Mouse (Mus musculus): Measurements from ENCODE around the gene Tfap2c.
A peak's percentile ranks its signal among the peaks of the same experiment; 100 is the strongest.

The Tfap2c gene

GRCm38 (mm10) chr2:172549371-172550155 is at the start of gene Tfap2c:
TSS of gene Tfap2c (plus strand) at chr2:172549593.
- peak; percentile 78 for DNase-seq

- DNase-seq: no peak
These were observed 48.6 kb upstream of the Tfap2c start for GRCm38 (mm10) chr2:172500752-172501316.

GRCm38 (mm10) chr2:172501341-172501740 is 48.1 kb upstream of the Tfap2c start:
- peak; percentile 81 for DNase-seq

GRCm38 (mm10) chr2:172502168-172502567 is 47.2 kb upstream of the Tfap2c start:
- DNase-seq: no peak

- DNase-seq: no peak
These were observed 43.3 kb upstream of the Tfap2c start for GRCm38 (mm10) chr2:172506121-172506520.

- no peak for DNase-seq
These were observed 39.2 kb upstream of the Tfap2c start for GRCm38 (mm10) chr2:172510056-172510712.

- no peak for DNase-seq
These were observed 38.5 kb upstream of the Tfap2c start for GRCm38 (mm10) chr2:172510899-172511298.

- no peak for DNase-seq
These were observed 32.9 kb upstream of the Tfap2c start for GRCm38 (mm10) chr2:172516407-172516992.

- DNase-seq: no peak
These were observed 28.6 kb upstream of the Tfap2c start for GRCm38 (mm10) chr2:172520616-172521371.

- DNase-seq: no peak
These were observed 26.9 kb upstream of the Tfap2c start for GRCm38 (mm10) chr2:172522528-172522927.

- DNase-seq: no peak
These were observed 22.2 kb upstream of the Tfap2c start for GRCm38 (mm10) chr2:172527175-172527574.

- DNase-seq: no peak
These were observed 5.4 kb upstream of the Tfap2c start for GRCm38 (mm10) chr2:172543987-172544386.

GRCm38 (mm10) chr2:172544601-172545127 is 4.7 kb upstream of the Tfap2c start:
- no peak for DNase-seq

GRCm38 (mm10) chr2:172545592-172546235 is 3.7 kb upstream of the Tfap2c start:
- peak; percentile 22 for DNase-seq

GRCm38 (mm10) chr2:172546551-172546950 is 2.8 kb upstream of the Tfap2c start:
- no peak for DNase-seq

- peak; percentile 70 for DNase-seq
These were observed 2.3 kb upstream of the Tfap2c start for GRCm38 (mm10) chr2:172547116-172547515.

GRCm38 (mm10) chr2:172547807-172548586 is 1.4 kb upstream of the Tfap2c start:
- DNase-seq: peak; percentile 39

GRCm38 (mm10) chr2:172548672-172549255 is 629 bp upstream of the Tfap2c start:
- peak; percentile 58 for DNase-seq

- DNase-seq: peak; percentile 85
These were observed 1.1 kb downstream of the Tfap2c start for GRCm38 (mm10) chr2:172550364-172551080.
